Mouse (Mus musculus): ENCODE measurements at regions not wholly inside any gene's neighbourhood (a gene's known extent, or its start where the extent isn't known, plus 50 kb on each side); places are given as distances from the start of the nearest gene placed in this dataset.

DNA sequence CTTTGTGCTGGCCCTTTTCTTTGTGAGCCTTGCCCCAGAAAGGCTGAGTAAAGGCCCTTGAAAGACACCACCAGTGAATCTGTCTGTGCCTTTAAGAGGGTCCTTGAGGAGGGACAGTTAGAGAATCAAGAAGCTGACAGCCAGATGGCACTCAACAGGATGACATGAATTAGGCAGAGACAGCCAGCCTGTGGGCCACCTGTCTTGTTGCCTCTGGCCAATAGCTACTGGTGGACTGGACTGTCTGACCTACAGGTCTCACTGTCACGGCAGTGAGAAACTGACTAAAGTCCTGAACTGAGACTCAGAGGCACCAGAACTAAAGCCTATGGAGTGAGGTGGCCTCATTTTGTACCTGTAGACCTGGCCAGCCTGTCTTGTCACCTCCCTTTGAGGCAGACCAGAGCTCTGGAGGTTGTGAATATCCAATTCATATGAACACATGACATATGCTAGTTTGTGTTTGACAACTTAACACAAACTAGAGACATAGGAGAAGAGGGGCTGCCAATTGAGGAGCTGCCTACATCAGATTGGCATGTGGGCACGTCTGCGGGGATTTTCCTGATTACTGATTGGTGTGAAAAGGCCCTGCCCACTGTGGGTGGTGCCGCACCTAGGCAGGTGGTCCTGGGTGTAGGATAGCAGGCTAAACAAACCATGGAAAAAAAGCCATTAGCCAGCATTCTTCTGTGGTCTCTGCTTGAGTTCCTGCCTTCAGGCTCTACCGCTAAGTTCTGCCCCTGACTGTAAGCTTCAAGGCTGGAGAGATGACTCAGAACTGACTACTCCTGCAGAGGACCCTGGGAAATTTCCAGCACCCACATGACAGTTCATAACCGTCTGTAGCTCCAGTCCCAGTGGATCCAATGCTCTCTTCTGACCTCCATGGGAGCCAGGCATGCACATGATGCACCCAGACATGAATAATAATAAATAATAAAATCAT lies 100.1 kb upstream of the Bod1 start:
- TF ChIP-seq POLR2A (IDR thresholded peaks at IDR 0.05; ENCODE audit: borderline replicate concordance, extremely low read depth, low read depth, low read length) (no peak), CTCF (IDR thresholded peaks at IDR 0.05; ENCODE audit: insufficient read depth, low read length) (no peak)
